Mouse (Mus musculus) neural tube, embryonic 14.5 days (tissue): ENCODE data around the gene Olfr53. TPM values are rescaled to one million over a fixed set of nuclear protein-coding genes. Genes with fewer than 3 reads are reported as not detected.

Experiments
- ATAC-seq: fragments of 200-750 bp; cut with Nextera tagmentation; 2 replicates; pipeline ENCODE4 v1.8.0; 2017; ENCODE audit warnings: low read depth, mild to moderate bottlenecking, moderate TSS enrichment, moderate library complexity
- H3K27ac ChIP-seq: fragments of 300-500 bp; sonication (generic); 2 replicates; pipeline ENCODE4 v1.5.1; 2014; ENCODE audit warnings: low read depth, mild to moderate bottlenecking, control low read depth, low read length, moderate library complexity, mixed read lengths
- H3K27me3 ChIP-seq: fragments of 300-500 bp; sonication (generic); 2 replicates; pipeline ENCODE4 v1.6.1; 2014; ENCODE audit warnings: low read length; ENCODE audit not compliant: control insufficient read depth, insufficient read depth
- H3K36me3 ChIP-seq: fragments of 300-500 bp; sonication (generic); 2 replicates; pipeline ENCODE4 v1.6.1; 2014; ENCODE audit warnings: low read length, mixed read lengths; ENCODE audit not compliant: control insufficient read depth, insufficient read depth
- H3K4me1 ChIP-seq: fragments of 300-500 bp; sonication (generic); 2 replicates; pipeline ENCODE4 v1.6.1; 2014; ENCODE audit warnings: low read length; ENCODE audit not compliant: control insufficient read depth, insufficient read depth
- H3K4me2 ChIP-seq: fragments of 300-500 bp; sonication (generic); 2 replicates; pipeline ENCODE4 v1.6.1; 2014; ENCODE audit warnings: mild to moderate bottlenecking, low read depth, low read length, control low read depth
- H3K4me3 ChIP-seq: fragments of 300-500 bp; sonication (generic); 2 replicates; pipeline ENCODE4 v1.5.1; 2014; ENCODE audit warnings: low read depth, low read length, control low read depth, mixed read lengths
- H3K9ac ChIP-seq: fragments of 300-500 bp; sonication (generic); replicated peaks from 2 replicates; pipeline ENCODE4 v1.6.1; 2014; ENCODE audit warnings: low read depth, mild to moderate bottlenecking, control low read depth, low read length, mixed read lengths
- H3K9me3 ChIP-seq: fragments of 300-500 bp; sonication (generic); 2 replicates; pipeline ENCODE4 v1.6.1; 2016; ENCODE audit warnings: low read length; ENCODE audit not compliant: control insufficient read depth
- polyA plus RNA-seq: library from polyadenylated mRNA; unstranded; fragments of >200 nt; fragmentation: Nextera tagmentation; extraction: Ambion mirVana; gene quantifications from 2 replicates; pipeline ENCODE4 v1.2.1, GENCODE M21; 2014

Gene Olfr53
- polyA plus RNA-seq, 1 experiment from 2014 or later = not detected

GRCm38 (mm10) chr7:140696967-140697366 is 50.7 kb downstream of the Olfr53 start, which contains the start of gene Olfr541:
TSS of gene Olfr541 (plus strand) at chr7:140697267.
- H3K36me3 ChIP-seq = no peaks in the 10 kb centered on the region
- H3K4me2 ChIP-seq = no peak within 1 kb of the TSS
- no peak within 1 kb of the TSS for H3K9ac ChIP-seq
- no peak within 1 kb of the TSS for H3K27ac ChIP-seq
- H3K4me3 ChIP-seq = no peak within 1 kb of the TSS
- no peaks in the 10 kb centered on the region for H3K9me3 ChIP-seq
- no peak for ATAC-seq
- H3K27me3 ChIP-seq = no peaks in the 10 kb centered on the region
- no peaks in the 10 kb centered on the region for H3K4me1 ChIP-seq

Other genes starting within 250 kb of the Olfr53 start
- not detected in 2 replicates for gene Olfr531, start 243.5 kb upstream of the Olfr53 start, polyA plus RNA-seq
- not detected in 2 replicates for gene Olfr532, start 224.8 kb upstream of the Olfr53 start, polyA plus RNA-seq
- not detected in 2 replicates for gene Olfr533, start 183.1 kb upstream of the Olfr53 start, polyA plus RNA-seq
- not detected in 2 replicates for gene Olfr535, start 162.2 kb upstream of the Olfr53 start, polyA plus RNA-seq
- not detected in 2 replicates for gene Olfr536, start 139.1 kb upstream of the Olfr53 start, polyA plus RNA-seq
- not detected in 2 replicates for gene Olfr538, start 78.6 kb upstream of the Olfr53 start, polyA plus RNA-seq
- gene Olfr46, start 45.2 kb upstream of the Olfr53 start, polyA plus RNA-seq = 0.03 TPM in 1 of 2 replicates, not detected in the other
- gene Olfr61, start 17.5 kb upstream of the Olfr53 start, polyA plus RNA-seq = not detected in 2 replicates
- gene Olfr539, start 13.5 kb downstream of the Olfr53 start, polyA plus RNA-seq = 0.03 TPM in 1 of 2 replicates, not detected in the other
- gene Olfr45, start 35.5 kb downstream of the Olfr53 start, polyA plus RNA-seq = not detected in 2 replicates
- not detected in 2 replicates for gene Olfr541, start 50.8 kb downstream of the Olfr53 start, polyA plus RNA-seq
- gene Cyp2e1, start 117.3 kb downstream of the Olfr53 start, polyA plus RNA-seq = not detected in 2 replicates
- 0.97 TPM in 1 of 2 replicates, not detected in the other for gene Syce1, start 141.4 kb downstream of the Olfr53 start, polyA plus RNA-seq
- 36.7 and 37.5 TPM in 2 replicates for gene Zfp941, start 175.7 kb downstream of the Olfr53 start, polyA plus RNA-seq
- gene Urah, start 188.6 kb downstream of the Olfr53 start, polyA plus RNA-seq = 0.31 TPM in 1 of 2 replicates, not detected in the other
- not detected in 2 replicates for gene Scgb1c1, start 199.1 kb downstream of the Olfr53 start, polyA plus RNA-seq
- 0.22 and 0.37 TPM in 2 replicates for gene Odf3, start 201.4 kb downstream of the Olfr53 start, polyA plus RNA-seq
- gene Gm45785, start 209.9 kb downstream of the Olfr53 start, polyA plus RNA-seq = 0.56 TPM in 1 of 2 replicates, not detected in the other
- gene Ric8a, start 210.5 kb downstream of the Olfr53 start, polyA plus RNA-seq = 89.4 and 101 TPM in 2 replicates
- gene Bet1l, start 211.1 kb downstream of the Olfr53 start, polyA plus RNA-seq = 55.8 and 60.1 TPM in 2 replicates
- gene Psmd13, start 235.5 kb downstream of the Olfr53 start, polyA plus RNA-seq = 144 and 155 TPM in 2 replicates
- 46.8 and 61.6 TPM in 2 replicates for gene Sirt3, start 235.9 kb downstream of the Olfr53 start, polyA plus RNA-seq